Mouse (Mus musculus) kidney, adult 11 months (tissue): ENCODE measurements around the gene Ephb1.

Experiments used
- DNase-seq: peaks from one replicate; pipeline ENCODE4 v3.0.0; 2022

Gene Ephb1

GRCm38 (mm10) chr9:102033231-102033630 lies 321.3 kb downstream of the Ephb1 start:
- DNase-seq = no peak

GRCm38 (mm10) chr9:102032376-102032775 lies 322.1 kb downstream of the Ephb1 start:
- DNase-seq = no peak

- no peak for DNase-seq
These were observed 324.8 kb downstream of the Ephb1 start for GRCm38 (mm10) chr9:102029661-102030060.

GRCm38 (mm10) chr9:102026136-102026535 lies 328.4 kb downstream of the Ephb1 start:
- DNase-seq = no peak

GRCm38 (mm10) chr9:102025141-102025540 lies 329.4 kb downstream of the Ephb1 start:
- DNase-seq = no peak

- no peak for DNase-seq
These were observed 339.0 kb downstream of the Ephb1 start for GRCm38 (mm10) chr9:102015516-102015915.

GRCm38 (mm10) chr9:102007706-102008105 lies 346.8 kb downstream of the Ephb1 start:
- DNase-seq = no peak

GRCm38 (mm10) chr9:102006539-102006938 lies 348.0 kb downstream of the Ephb1 start:
- no peak for DNase-seq

- no peak for DNase-seq
These were observed 351.6 kb downstream of the Ephb1 start for GRCm38 (mm10) chr9:102002920-102003319.

GRCm38 (mm10) chr9:102002186-102002585 lies 352.3 kb downstream of the Ephb1 start:
- DNase-seq = no peak

GRCm38 (mm10) chr9:102001633-102002165 lies 352.8 kb downstream of the Ephb1 start:
- DNase-seq = no peak

- DNase-seq = no peak
These were observed 354.8 kb downstream of the Ephb1 start for GRCm38 (mm10) chr9:101999690-102000089.

- DNase-seq = no peak
These were observed 357.6 kb downstream of the Ephb1 start for GRCm38 (mm10) chr9:101996771-101997500.

GRCm38 (mm10) chr9:101996183-101996582 lies 358.3 kb downstream of the Ephb1 start:
- no peak for DNase-seq

GRCm38 (mm10) chr9:101995423-101996156 lies 358.9 kb downstream of the Ephb1 start:
- DNase-seq = no peak

GRCm38 (mm10) chr9:101994086-101994485 lies 360.4 kb downstream of the Ephb1 start:
- DNase-seq = no peak

- DNase-seq = no peak
These were observed 363.7 kb downstream of the Ephb1 start for GRCm38 (mm10) chr9:101990836-101991235.

GRCm38 (mm10) chr9:101990032-101990431 lies 364.5 kb downstream of the Ephb1 start:
- DNase-seq = no peak

GRCm38 (mm10) chr9:101986910-101987309 lies 367.6 kb downstream of the Ephb1 start:
- DNase-seq = no peak

GRCm38 (mm10) chr9:101982378-101982777 lies 372.1 kb downstream of the Ephb1 start:
- DNase-seq = no peak

GRCm38 (mm10) chr9:101981161-101981560 lies 373.3 kb downstream of the Ephb1 start:
- no peak for DNase-seq

GRCm38 (mm10) chr9:101976884-101977465 lies 377.5 kb downstream of the Ephb1 start:
- DNase-seq = no peak

- DNase-seq = no peak
These were observed 382.2 kb downstream of the Ephb1 start for GRCm38 (mm10) chr9:101972314-101972713.

GRCm38 (mm10) chr9:101971806-101972205 lies 382.7 kb downstream of the Ephb1 start:
- no peak for DNase-seq
